Mouse (Mus musculus): ENCODE results near the gene Agtpbp1. TPM values are rescaled to one million over a fixed set of nuclear protein-coding genes. Genes with fewer than 3 reads are reported as not detected.
A peak's percentile ranks its signal among the peaks of the same experiment; 100 is the strongest.
"Not testable (repeated sequence)": the region's sequence is repeated elsewhere in the genome, so short reads cannot be mapped to it uniquely, and the experiment has no call there.

The Agtpbp1 gene
- polyA plus RNA-seq, 1 experiment from 2014 or later, result 9.3 TPM

- Histone ChIP-seq H3K27ac (no peak overlapping the region), H3K4me2 (no peak overlapping the region), H3K27me3 (no peaks in the 10 kb centered on the region), H3K36me3 (peaks cover 92% of the 10 kb centered on the region), H3K9ac (replicated peaks) (no peak overlapping the region), H3K9me3 (no peaks in the 10 kb centered on the region), H3K4me3 (replicated peaks) (no peak overlapping the region), H3K4me1 (replicated peaks) (no peaks in the 10 kb centered on the region)
- 92% methylated on average over 4 of the region's 4 CpGs for WGBS
- no peak for ATAC-seq (ENCODE audit: insufficient number of reproducible peaks, insufficient read depth, low FRiP score, low TSS enrichment, low read depth)
Measured at GRCm38 (mm10) chr13:59609885-59610284, 24.9 kb upstream of the Agtpbp1 start.

- Histone ChIP-seq H3K9ac (replicated peaks) (no peak overlapping the region), H3K27ac (no peak overlapping the region), H3K4me3 (replicated peaks) (no peak overlapping the region), H3K4me2 (no peak overlapping the region), H3K27me3 (no peaks in the 10 kb centered on the region), H3K4me1 (replicated peaks) (no peaks in the 10 kb centered on the region), H3K9me3 (no peaks in the 10 kb centered on the region), H3K36me3 (peaks cover 94% of the 10 kb centered on the region)
- 86% methylated on average over 10 of the region's 10 CpGs for WGBS
- no peak for ATAC-seq (ENCODE audit: insufficient number of reproducible peaks, insufficient read depth, low FRiP score, low TSS enrichment, low read depth)
Measured at GRCm38 (mm10) chr13:59605221-59605922, 20.3 kb upstream of the Agtpbp1 start.

- H3K36me3 ChIP-seq, result peaks cover 94% of the 10 kb centered on the region
- no peak overlapping the region for H3K9ac ChIP-seq (replicated peaks)
- H3K27ac ChIP-seq, result no peak overlapping the region
- no peak for ATAC-seq (ENCODE audit: insufficient number of reproducible peaks, insufficient read depth, low FRiP score, low TSS enrichment, low read depth)
- no peak overlapping the region for H3K4me2 ChIP-seq
- H3K9me3 ChIP-seq, result no peaks in the 10 kb centered on the region
- no peaks in the 10 kb centered on the region for H3K27me3 ChIP-seq
- no peaks in the 10 kb centered on the region for H3K4me1 ChIP-seq (replicated peaks)
- WGBS, result 95% methylated on average over 1 of the region's 1 CpGs
- H3K4me3 ChIP-seq (replicated peaks), result no peak overlapping the region
Measured at GRCm38 (mm10) chr13:59604511-59604910, 19.5 kb upstream of the Agtpbp1 start.

GRCm38 (mm10) chr13:59603096-59603495, 18.1 kb upstream of the Agtpbp1 start:
- Histone ChIP-seq H3K36me3 (peaks cover 88% of the 10 kb centered on the region), H3K4me1 (replicated peaks) (no peaks in the 10 kb centered on the region)
- WGBS, result 93% methylated on average over 5 of the region's 5 CpGs

GRCm38 (mm10) chr13:59592630-59593029, 7.6 kb upstream of the Agtpbp1 start:
- Histone ChIP-seq H3K36me3 (peaks cover 86% of the 10 kb centered on the region), H3K27ac (no peak overlapping the region), H3K9ac (replicated peaks) (no peak overlapping the region), H3K4me2 (no peak overlapping the region), H3K9me3 (no peaks in the 10 kb centered on the region), H3K4me3 (replicated peaks) (no peak overlapping the region), H3K27me3 (no peaks in the 10 kb centered on the region), H3K4me1 (replicated peaks) (peaks cover 2% of the 10 kb centered on the region; the same call in 1 of the 2 replicates)
- no peak for ATAC-seq (ENCODE audit: insufficient number of reproducible peaks, insufficient read depth, low FRiP score, low TSS enrichment, low read depth)
- WGBS, result 93% methylated on average over 1 of the region's 1 CpGs

More at GRCm38 (mm10) chr13:59603096-59603495, 18.1 kb upstream of the Agtpbp1 start:
- Histone ChIP-seq H3K27me3 (no peaks in the 10 kb centered on the region), H3K9me3 (no peaks in the 10 kb centered on the region), H3K4me3 (replicated peaks) (no peak overlapping the region), H3K4me2 (no peak overlapping the region), H3K27ac (no peak overlapping the region), H3K9ac (replicated peaks) (no peak overlapping the region)
- ATAC-seq (ENCODE audit: insufficient number of reproducible peaks, insufficient read depth, low FRiP score, low TSS enrichment, low read depth), result no peak

- ATAC-seq (ENCODE audit: insufficient number of reproducible peaks, insufficient read depth, low FRiP score, low TSS enrichment, low read depth); H3K4me3 ChIP-seq (replicated peaks); H3K4me2 ChIP-seq; H3K27me3 ChIP-seq; H3K27ac ChIP-seq; H3K9me3 ChIP-seq; H3K4me1 ChIP-seq (replicated peaks); H3K9ac ChIP-seq (replicated peaks): not testable (repeated sequence)
- H3K36me3 ChIP-seq, result peaks cover 92% of the 10 kb centered on the region
- WGBS, result 92% methylated on average over 3 of the region's 3 CpGs
Measured at GRCm38 (mm10) chr13:59592058-59592457, 7.0 kb upstream of the Agtpbp1 start.

GRCm38 (mm10) chr13:59590691-59591090, 5.7 kb upstream of the Agtpbp1 start:
- H3K4me1 ChIP-seq (replicated peaks), result peaks cover 16% of the 10 kb centered on the region
- no peak overlapping the region for H3K27ac ChIP-seq
- peaks cover 82% of the 10 kb centered on the region for H3K36me3 ChIP-seq
- H3K4me3 ChIP-seq (replicated peaks), result no peak overlapping the region
- no peaks in the 10 kb centered on the region for H3K27me3 ChIP-seq
- H3K9ac ChIP-seq (replicated peaks), result no peak overlapping the region
- WGBS, result 92% methylated on average over 4 of the region's 4 CpGs
- H3K4me2 ChIP-seq, result no peak overlapping the region
- no peaks in the 10 kb centered on the region for H3K9me3 ChIP-seq
- no peak for ATAC-seq (ENCODE audit: insufficient number of reproducible peaks, insufficient read depth, low FRiP score, low TSS enrichment, low read depth)

- H3K4me2 ChIP-seq, result no peak overlapping the region
- no peaks in the 10 kb centered on the region for H3K27me3 ChIP-seq
- H3K9ac ChIP-seq (replicated peaks), result no peak overlapping the region
- H3K36me3 ChIP-seq, result peaks cover 76% of the 10 kb centered on the region
- H3K4me1 ChIP-seq (replicated peaks), result peaks cover 16% of the 10 kb centered on the region
- H3K27ac ChIP-seq, result no peak overlapping the region
- 90% methylated on average over 4 of the region's 4 CpGs for WGBS
- ATAC-seq (ENCODE audit: insufficient number of reproducible peaks, insufficient read depth, low FRiP score, low TSS enrichment, low read depth), result no peak
- H3K9me3 ChIP-seq, result no peaks in the 10 kb centered on the region
- H3K4me3 ChIP-seq (replicated peaks), result no peak overlapping the region
Measured at GRCm38 (mm10) chr13:59589672-59590071, 4.6 kb upstream of the Agtpbp1 start.

GRCm38 (mm10) chr13:59587201-59587600, 2.2 kb upstream of the Agtpbp1 start:
- Histone ChIP-seq H3K9ac (replicated peaks) (0 out of 2 replicates have a peak overlapping the region, but pooled peaks have one; percentile 18), H3K27me3 (no peaks in the 10 kb centered on the region), H3K4me2 (0 out of 2 replicates have a peak overlapping the region, but pooled peaks have one; percentile 82), H3K4me3 (replicated peaks) (no peak overlapping the region), H3K27ac (no peak overlapping the region), H3K4me1 (replicated peaks) (peaks cover 16% of the 10 kb centered on the region), H3K9me3 (no peaks in the 10 kb centered on the region), H3K36me3 (peaks cover 52% of the 10 kb centered on the region)
- WGBS, result 100% methylated on average over 2 of the region's 2 CpGs
- ATAC-seq (ENCODE audit: insufficient number of reproducible peaks, insufficient read depth, low FRiP score, low TSS enrichment, low read depth), result no peak

GRCm38 (mm10) chr13:59585648-59586005, 600 bp upstream of the Agtpbp1 start:
- H3K4me3 ChIP-seq (replicated peaks), result peak overlapping the region; percentile 92
- peak overlapping the region; percentile 82 for H3K9ac ChIP-seq (replicated peaks)
- H3K9me3 ChIP-seq, result no peaks in the 10 kb centered on the region
- peak overlapping the region; percentile 74 for H3K27ac ChIP-seq
- peaks cover 36% of the 10 kb centered on the region for H3K36me3 ChIP-seq
- H3K4me1 ChIP-seq (replicated peaks), result peaks cover 16% of the 10 kb centered on the region
- ATAC-seq (ENCODE audit: insufficient number of reproducible peaks, insufficient read depth, low FRiP score, low TSS enrichment, low read depth), result no peak
- H3K4me2 ChIP-seq, result peak overlapping the region; percentile 82
- WGBS, result under 1% methylated on average over 27 of the region's 28 CpGs
- H3K27me3 ChIP-seq, result no peaks in the 10 kb centered on the region

- Histone ChIP-seq H3K9me3 (no peaks in the 10 kb centered on the region), H3K4me2 (peak overlapping the region; percentile 80), H3K4me3 (replicated peaks) (peak overlapping the region; percentile 92), H3K27ac (peak overlapping the region; percentile 76), H3K36me3 (peaks cover 25% of the 10 kb centered on the region), H3K27me3 (no peaks in the 10 kb centered on the region), H3K4me1 (replicated peaks) (peaks cover 16% of the 10 kb centered on the region), H3K9ac (replicated peaks) (peak overlapping the region; percentile 42)
- WGBS, result 5% methylated on average over 9 of the region's 9 CpGs
- ATAC-seq (ENCODE audit: insufficient number of reproducible peaks, insufficient read depth, low FRiP score, low TSS enrichment, low read depth), result peak; percentile 73
Measured at GRCm38 (mm10) chr13:59584481-59584880, 546 bp downstream of the Agtpbp1 start.

GRCm38 (mm10) chr13:59580954-59581353, 4.1 kb downstream of the Agtpbp1 start:
- no peaks in the 10 kb centered on the region for H3K36me3 ChIP-seq
- WGBS, result 95% methylated on average over 4 of the region's 4 CpGs
- H3K27ac ChIP-seq, result no peak overlapping the region
- no peak for ATAC-seq (ENCODE audit: insufficient number of reproducible peaks, insufficient read depth, low FRiP score, low TSS enrichment, low read depth)
- no peaks in the 10 kb centered on the region for H3K4me1 ChIP-seq (replicated peaks)
- no peaks in the 10 kb centered on the region for H3K27me3 ChIP-seq
- H3K9me3 ChIP-seq, result no peaks in the 10 kb centered on the region
- no peak overlapping the region for H3K9ac ChIP-seq (replicated peaks)
- no peak overlapping the region for H3K4me3 ChIP-seq (replicated peaks)
- no peak overlapping the region for H3K4me2 ChIP-seq

Data from limb, embryonic 12.5 days (tissue).